Mouse (Mus musculus) liver, embryonic 14.5 days (tissue): ENCODE data around the gene Cenph.

Source experiments
- CTCF ChIP-seq: IDR thresholded peaks from 2 replicates; pipeline ENCODE4 v1.5.1; 2016; ENCODE audit warnings: antibody characterized with exemption, low read depth, control low read depth
- EP300 ChIP-seq: IDR thresholded peaks from 2 replicates; pipeline ENCODE4 v1.6.1; 2016; ENCODE audit warnings: antibody characterized with exemption, low read depth

- TF ChIP-seq EP300 (peak; percentile 84), CTCF (no peak)
Observed at GRCm38 (mm10) chr13:100777491-100777890, 1.8 kb upstream of the Cenph start.
